Mouse (Mus musculus) midbrain, embryonic 11.5 days (tissue): Measurements from ENCODE around the gene Ap1m2. TPM values are rescaled to one million over a fixed set of nuclear protein-coding genes. Genes with fewer than 3 reads are reported as not detected.
"Not testable (repeated sequence)": the region's sequence is repeated elsewhere in the genome, so short reads cannot be mapped to it uniquely, and the experiment has no call there.

ENCODE experiments used
- ATAC-seq: fragments of 200-750 bp; cut with Nextera tagmentation; 2 replicates; pipeline ENCODE4 v1.8.0; 2017; ENCODE audit warnings: moderate TSS enrichment, moderate library complexity; ENCODE audit not compliant: low FRiP score
- DNase-seq: peaks from one replicate; pipeline ENCODE4 v3.0.0; 2015; ENCODE audit warnings: low spot score; ENCODE audit errors: missing footprints
- H3K27ac ChIP-seq: fragments of 300-500 bp; sonication (generic); 2 replicates; pipeline ENCODE4 v1.5.1; 2014; ENCODE audit warnings: low read depth, low read length
- H3K27me3 ChIP-seq: fragments of 300-500 bp; sonication (generic); 2 replicates; pipeline ENCODE4 v1.6.1; 2014; ENCODE audit warnings: mild to moderate bottlenecking, low read length, moderate library complexity, mixed read lengths; ENCODE audit not compliant: control insufficient read depth, insufficient read depth
- H3K36me3 ChIP-seq: fragments of 300-500 bp; sonication (generic); 2 replicates; pipeline ENCODE4 v1.6.1; 2014; ENCODE audit warnings: mild to moderate bottlenecking, low read length, moderate library complexity, mixed read lengths; ENCODE audit not compliant: control insufficient read depth, insufficient read depth
- H3K4me1 ChIP-seq: fragments of 300-500 bp; sonication (generic); 2 replicates; pipeline ENCODE4 v1.6.1; 2014; ENCODE audit warnings: low read length; ENCODE audit not compliant: control insufficient read depth, insufficient read depth
- H3K4me2 ChIP-seq: fragments of 300-500 bp; sonication (generic); 2 replicates; pipeline ENCODE4 v1.6.1; 2014; ENCODE audit warnings: mild to moderate bottlenecking, moderate library complexity
- H3K4me3 ChIP-seq: fragments of 300-500 bp; sonication (generic); 2 replicates; pipeline ENCODE4 v1.5.1; 2014; ENCODE audit warnings: low read depth, low read length
- H3K9ac ChIP-seq: fragments of 300-500 bp; sonication (generic); 2 replicates; pipeline ENCODE4 v1.6.1; 2014; ENCODE audit warnings: low read length
- H3K9me3 ChIP-seq: fragments of 300-500 bp; sonication (generic); 2 replicates; pipeline ENCODE4 v1.6.1; 2016; ENCODE audit warnings: low read length; ENCODE audit not compliant: control insufficient read depth
- whole genome bisulfite sequencing: fragments of 180-500 bp; shearing (Covaris S2); extraction: QIAGEN DNeasy Blood & Tissue Kit; methylation state at CpG from one replicate; pipeline ENCODE4 v1.1.7; 2014; 5-methylcytosine and 5-hydroxymethylcytosine counted together
- polyA plus RNA-seq: library from polyadenylated mRNA; unstranded; fragments of >200 nt; fragmentation: Nextera tagmentation; extraction: Ambion mirVana; gene quantifications from 2 replicates; pipeline ENCODE4 v1.2.1, GENCODE M21; 2014

The Ap1m2 gene
- polyA plus RNA-seq, 1 experiment from 2014 or later, result 0.68 TPM

DNA sequence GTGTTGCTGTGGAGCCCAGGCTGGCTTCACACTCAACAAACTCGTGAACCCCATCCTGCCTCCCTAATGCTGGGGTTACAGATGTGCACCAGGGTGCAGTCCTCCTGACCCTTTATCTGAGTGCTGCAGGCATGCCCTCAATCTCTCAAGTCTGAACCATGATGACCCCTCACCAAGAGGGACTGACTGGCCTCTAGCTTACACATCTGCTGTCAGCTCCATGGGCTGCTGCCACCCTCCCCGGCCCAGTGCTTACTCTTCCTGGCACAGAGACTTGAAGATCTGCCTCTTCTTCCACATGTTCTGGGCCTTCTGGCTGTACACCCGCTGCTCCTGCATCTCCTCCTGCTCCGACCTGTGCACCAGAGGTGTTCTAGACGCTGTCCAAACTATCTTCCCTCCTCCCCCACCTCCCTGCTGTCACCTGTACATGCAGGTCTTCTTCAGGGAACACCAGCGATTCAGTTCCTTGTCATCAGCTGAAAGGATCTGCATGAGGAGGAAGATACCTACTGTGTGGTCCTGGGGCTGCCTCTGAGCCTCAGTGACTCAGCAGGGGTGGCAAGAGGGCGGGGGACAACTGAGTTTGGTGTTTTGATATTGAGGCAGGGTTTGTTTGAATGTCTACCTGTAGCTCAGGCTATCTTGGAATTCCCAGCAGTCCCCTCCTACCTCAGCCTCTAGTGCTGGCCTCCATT is 37.0 kb downstream of the Ap1m2 start:
- Histone ChIP-seq H3K27me3 (no peaks in the 10 kb centered on the region), H3K9me3 (no peaks in the 10 kb centered on the region), H3K4me3 (no peak overlapping the region), H3K36me3 (peaks cover 46% of the 10 kb centered on the region), H3K4me1 (no peaks in the 10 kb centered on the region), H3K27ac (no peak overlapping the region), H3K9ac (no peak overlapping the region), H3K4me2 (no peak overlapping the region)
- DNase-seq, result no peak
- 84% methylated on average over 7 of the region's 7 CpGs for WGBS
- ATAC-seq, result no peak

DNA sequence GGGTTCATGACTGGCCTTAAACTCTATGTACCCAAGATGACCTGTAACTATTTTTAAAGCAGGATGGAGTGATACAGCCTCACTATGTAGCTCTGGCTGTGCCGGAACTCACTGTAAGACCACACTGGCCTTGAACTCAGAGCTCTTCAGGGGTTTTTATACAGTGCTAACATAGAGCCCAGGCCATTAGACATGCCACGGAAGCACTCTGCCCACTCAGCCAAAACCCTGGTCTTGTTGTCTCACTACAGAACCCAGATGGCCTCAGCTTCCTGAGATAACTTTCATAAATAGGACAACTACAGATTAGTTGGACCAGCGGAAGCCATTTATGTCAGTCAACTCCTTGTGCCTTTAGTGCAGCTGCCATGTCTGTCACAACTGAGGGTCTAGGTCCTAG is 37.8 kb downstream of the Ap1m2 start:
- no peak for ATAC-seq
- no peak overlapping the region for H3K4me2 ChIP-seq
- no peak overlapping the region for H3K4me3 ChIP-seq
- H3K36me3 ChIP-seq, result peaks cover 44% of the 10 kb centered on the region
- H3K4me1 ChIP-seq, result no peaks in the 10 kb centered on the region
- DNase-seq, result no peak
- 92% methylated on average over 3 of the region's 3 CpGs for WGBS
- no peaks in the 10 kb centered on the region for H3K9me3 ChIP-seq
- H3K9ac ChIP-seq, result no peak overlapping the region
- no peak overlapping the region for H3K27ac ChIP-seq
- H3K27me3 ChIP-seq, result no peaks in the 10 kb centered on the region

DNA sequence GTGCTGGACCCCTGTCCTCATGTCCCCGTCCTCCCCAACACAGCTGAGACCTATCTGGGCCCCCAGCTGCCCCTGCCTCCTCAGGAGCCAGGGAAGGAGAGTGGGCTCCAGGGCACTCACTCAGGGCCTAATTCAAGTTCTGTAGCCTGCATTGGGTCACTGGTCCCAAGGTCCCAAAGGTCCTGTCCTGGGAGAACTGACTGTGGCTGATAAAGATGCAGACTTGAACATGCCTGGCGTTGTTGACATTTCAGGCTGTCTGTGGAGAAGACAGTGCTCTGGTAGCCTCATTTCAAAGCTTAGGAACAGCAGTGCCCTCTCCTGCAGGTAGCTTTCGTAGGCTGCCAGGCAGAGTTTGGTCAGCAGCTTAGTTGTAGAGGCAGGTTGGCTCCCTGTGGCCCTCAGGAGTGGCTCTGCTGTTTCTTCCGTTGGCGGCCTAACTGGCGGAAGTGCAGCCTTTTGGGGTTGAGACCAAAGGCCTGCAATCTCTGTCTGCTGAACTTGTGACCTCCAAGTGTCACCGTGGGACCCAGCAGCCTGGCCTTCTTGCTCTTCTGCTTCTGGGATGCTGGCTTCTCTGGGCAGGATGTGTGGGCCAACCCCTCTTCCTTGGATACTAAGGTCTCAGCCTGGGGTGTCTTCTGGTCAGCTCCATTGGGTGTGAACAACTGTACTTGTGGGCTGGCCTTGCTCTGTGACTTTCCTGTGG is 38.5 kb downstream of the Ap1m2 start:
- Histone ChIP-seq H3K27me3 (no peaks in the 10 kb centered on the region), H3K4me2 (no peak overlapping the region), H3K9me3 (no peaks in the 10 kb centered on the region), H3K9ac (no peak overlapping the region), H3K4me1 (no peaks in the 10 kb centered on the region), H3K36me3 (peaks cover 43% of the 10 kb centered on the region), H3K27ac (no peak overlapping the region), H3K4me3 (no peak overlapping the region)
- 84% methylated on average over 7 of the region's 7 CpGs for WGBS
- DNase-seq (no peak), ATAC-seq (no peak)

DNA sequence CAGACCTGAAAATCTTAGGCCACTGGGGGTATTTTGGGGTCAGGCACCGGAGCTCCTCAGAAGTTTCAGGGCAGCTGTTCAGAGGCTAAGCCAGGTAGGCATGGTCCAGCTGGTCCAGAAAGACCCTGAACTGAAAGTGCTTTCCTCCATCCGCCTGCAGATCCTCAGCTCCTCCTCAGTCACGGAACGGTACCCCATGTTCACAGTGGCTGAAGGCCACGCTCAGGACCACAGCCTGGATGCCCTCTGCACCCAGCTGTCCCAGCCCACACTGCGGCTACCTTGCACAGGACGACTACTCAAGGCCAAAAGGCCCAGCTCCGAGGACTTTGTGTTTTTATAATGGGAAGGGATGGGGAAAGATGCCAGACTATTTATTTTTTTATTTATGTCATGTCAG is 39.0 kb downstream of the Ap1m2 start:
- no peak for ATAC-seq
- Histone ChIP-seq H3K36me3 (peaks cover 41% of the 10 kb centered on the region), H3K9ac (no peak overlapping the region), H3K4me1 (no peaks in the 10 kb centered on the region), H3K9me3 (no peaks in the 10 kb centered on the region), H3K27me3 (no peaks in the 10 kb centered on the region), H3K4me2 (no peak overlapping the region), H3K4me3 (no peak overlapping the region), H3K27ac (no peak overlapping the region)
- DNase-seq, result no peak
- WGBS, result 92% methylated on average over 8 of the region's 8 CpGs

DNA sequence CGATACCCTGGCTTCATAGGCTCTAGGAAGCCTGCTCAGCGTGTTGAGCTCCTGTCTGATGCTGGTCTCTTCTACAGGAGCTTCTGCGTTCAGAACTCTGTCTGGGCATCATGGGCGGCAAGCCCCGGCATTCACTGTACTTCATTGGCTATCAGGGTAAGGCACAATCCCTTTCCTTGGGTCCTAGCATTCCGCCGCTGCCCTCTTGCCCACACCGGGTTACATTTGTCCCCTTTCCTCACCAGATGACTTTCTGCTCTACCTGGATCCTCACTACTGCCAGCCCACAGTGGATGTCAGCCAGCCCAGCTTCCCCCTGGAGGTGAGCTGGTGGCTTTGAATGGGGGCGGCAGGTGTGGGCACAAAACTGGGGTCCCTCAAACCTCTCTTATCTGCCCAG is 39.7 kb downstream of the Ap1m2 start:
- WGBS, result 91% methylated on average over 9 of the region's 9 CpGs
- no peak overlapping the region for H3K4me3 ChIP-seq
- H3K36me3 ChIP-seq, result peaks cover 40% of the 10 kb centered on the region
- no peak overlapping the region for H3K9ac ChIP-seq
- DNase-seq, result no peak
- H3K27me3 ChIP-seq, result no peaks in the 10 kb centered on the region
- H3K27ac ChIP-seq, result no peak overlapping the region
- no peaks in the 10 kb centered on the region for H3K9me3 ChIP-seq
- ATAC-seq, result no peak
- H3K4me1 ChIP-seq, result no peaks in the 10 kb centered on the region
- H3K4me2 ChIP-seq, result no peak overlapping the region

DNA sequence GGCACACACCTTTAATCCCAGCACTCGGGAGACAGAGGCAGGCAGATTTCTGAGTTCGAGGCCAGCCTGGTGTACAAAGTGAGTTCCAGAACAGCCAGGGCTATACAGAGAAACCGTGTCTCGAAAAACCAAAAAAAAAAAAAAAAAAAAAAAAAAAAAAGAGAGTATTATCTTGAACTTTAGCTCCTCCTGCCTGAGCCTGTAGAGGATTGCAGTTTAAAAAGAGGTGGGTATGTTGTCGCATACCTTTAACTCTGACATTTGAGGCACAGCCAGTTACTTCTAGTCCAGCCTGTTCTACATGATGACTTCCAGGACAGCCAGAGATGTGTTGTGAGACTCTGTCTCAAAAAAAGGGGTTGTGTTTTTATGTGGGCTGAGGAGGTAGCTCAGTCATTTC is 42.5 kb downstream of the Ap1m2 start:
- H3K27ac ChIP-seq, H3K27me3 ChIP-seq, ATAC-seq, H3K9ac ChIP-seq, H3K4me2 ChIP-seq, H3K9me3 ChIP-seq, DNase-seq, H3K4me3 ChIP-seq: not testable (repeated sequence)
- Histone ChIP-seq H3K36me3 (peaks cover 35% of the 10 kb centered on the region), H3K4me1 (peaks cover 12% of the 10 kb centered on the region)
- 85% methylated on average over 5 of the region's 5 CpGs for WGBS

DNA sequence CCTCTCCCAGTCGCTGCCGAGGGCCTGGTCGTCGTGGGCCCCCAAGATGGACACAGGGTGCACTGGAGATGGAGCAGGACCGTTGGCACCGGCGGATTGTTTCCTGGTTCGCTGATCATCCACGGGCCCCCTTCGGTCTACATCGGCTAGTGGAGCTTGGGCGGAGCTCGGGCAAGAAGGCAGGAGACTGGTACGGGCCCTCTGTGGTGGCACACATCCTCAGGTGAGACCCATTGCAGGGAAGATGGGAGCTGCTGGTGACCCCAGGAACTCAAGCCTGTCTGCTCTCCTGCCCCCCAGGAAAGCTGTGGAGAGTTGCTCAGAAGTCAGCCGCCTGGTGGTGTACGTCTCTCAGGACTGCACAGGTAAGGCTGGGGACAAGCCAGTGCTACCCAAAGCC is 43.8 kb downstream of the Ap1m2 start:
- H3K4me3 ChIP-seq, result no peak overlapping the region
- peaks cover 16% of the 10 kb centered on the region for H3K4me1 ChIP-seq
- no peaks in the 10 kb centered on the region for H3K9me3 ChIP-seq
- no peak overlapping the region for H3K4me2 ChIP-seq
- peaks cover 26% of the 10 kb centered on the region for H3K36me3 ChIP-seq
- no peaks in the 10 kb centered on the region for H3K27me3 ChIP-seq
- 95% methylated on average over 16 of the region's 16 CpGs for WGBS
- no peak for DNase-seq
- H3K27ac ChIP-seq, result no peak overlapping the region
- no peak for ATAC-seq
- no peak overlapping the region for H3K9ac ChIP-seq

DNA sequence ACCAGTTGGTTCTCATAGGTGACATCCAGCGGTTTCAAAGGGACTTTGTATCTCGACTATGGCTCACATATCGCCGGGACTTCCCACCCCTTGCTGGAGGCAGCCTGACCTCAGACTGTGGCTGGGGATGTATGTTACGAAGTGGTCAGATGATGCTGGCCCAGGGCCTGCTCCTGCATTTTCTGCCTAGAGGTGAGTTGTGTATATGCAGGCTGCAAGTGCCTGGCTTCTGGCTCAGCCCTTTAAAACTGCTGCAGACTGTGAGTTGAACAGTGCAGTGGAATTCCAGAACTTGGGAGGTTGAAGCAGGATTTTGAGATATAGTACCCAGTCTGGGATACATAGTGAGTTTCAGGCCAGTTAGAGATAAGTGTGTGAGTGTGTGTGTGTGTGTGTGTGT is 45.2 kb downstream of the Ap1m2 start:
- Histone ChIP-seq H3K9me3 (no peaks in the 10 kb centered on the region), H3K9ac (no peak overlapping the region), H3K36me3 (peaks cover 15% of the 10 kb centered on the region), H3K4me3 (no peak overlapping the region), H3K4me2 (no peak overlapping the region), H3K4me1 (peaks cover 16% of the 10 kb centered on the region), H3K27me3 (no peaks in the 10 kb centered on the region), H3K27ac (no peak overlapping the region)
- 94% methylated on average over 5 of the region's 5 CpGs for WGBS
- ATAC-seq (no peak), DNase-seq (no peak)

DNA sequence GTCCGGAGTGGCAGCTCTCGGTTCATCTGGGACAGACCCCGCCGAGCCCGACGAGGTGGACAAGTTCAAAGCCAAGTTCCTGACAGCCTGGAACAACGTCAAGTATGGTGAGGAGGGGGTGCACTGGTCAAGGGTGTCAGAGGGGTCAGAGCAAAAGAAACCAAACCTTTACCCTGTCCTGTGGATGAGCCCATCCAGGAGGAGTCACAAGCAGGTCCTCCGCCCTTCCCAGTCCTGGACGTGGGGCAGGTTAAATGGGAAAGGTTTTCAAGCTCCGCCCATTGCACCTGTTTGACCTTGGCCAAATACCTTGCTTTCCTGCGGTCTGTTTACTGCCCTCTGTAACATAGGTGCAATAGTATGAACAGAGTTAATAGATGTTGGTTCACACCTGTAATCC is 46.5 kb downstream of the Ap1m2 start:
- peak overlapping the region; percentile 71 for H3K4me3 ChIP-seq
- no peaks in the 10 kb centered on the region for H3K27me3 ChIP-seq
- peak overlapping the region; percentile 95 for H3K9ac ChIP-seq
- 5% methylated on average over 11 of the region's 11 CpGs for WGBS
- H3K4me2 ChIP-seq, result peak overlapping the region; percentile 87
- ATAC-seq (no peak; the same call in 1 of the 2 replicates), DNase-seq (no peak)
- H3K36me3 ChIP-seq, result peaks cover 3% of the 10 kb centered on the region
- peak overlapping the region; percentile 50; the same call in 1 of the 2 replicates for H3K27ac ChIP-seq
- no peaks in the 10 kb centered on the region for H3K9me3 ChIP-seq
- peaks cover 16% of the 10 kb centered on the region for H3K4me1 ChIP-seq
